Mouse (Mus musculus): ENCODE measurements around the gene Nqo1.

DNA sequence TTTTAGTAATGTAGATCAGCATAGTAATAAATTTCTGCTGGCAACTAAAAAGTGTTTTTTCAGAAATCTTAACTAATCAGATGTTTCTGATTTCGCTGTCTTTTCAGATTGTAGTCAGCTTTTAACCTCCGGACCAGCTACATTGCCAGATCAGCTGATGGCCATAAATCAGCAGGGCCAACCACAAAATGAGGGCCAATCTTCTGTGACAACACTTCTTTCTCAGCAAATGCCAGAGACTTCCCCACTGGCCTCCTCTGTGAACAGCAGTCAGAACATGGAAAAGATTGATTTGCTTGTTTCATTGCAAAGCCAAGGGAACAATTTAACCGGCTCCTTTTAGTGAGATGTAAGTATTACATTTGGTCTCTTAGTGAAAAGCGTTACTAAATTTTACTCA, 32.7 kb downstream of the Nqo1 start:
- TF ChIP-seq CTCF (IDR thresholded peaks at IDR 0.05) (no peak), POLR2A (IDR thresholded peaks at IDR 0.05; ENCODE audit: insufficient read depth, low read depth, low read length) (no peak), EP300 (IDR thresholded peaks at IDR 0.05; ENCODE audit: insufficient read depth, low read depth, low read length) (no peak)

All from heart, adult 2 months (tissue).